8 mouse cellular contexts compared by ENCODE assay signal in genomic region chr2:27699574-27699973, GRCm38 (mm10). TPM values are rescaled to one million over a fixed set of nuclear protein-coding genes. Genes with fewer than 3 reads are reported as not detected.
A peak's percentile ranks its signal among the peaks of the same experiment; 100 is the strongest.
DNase-seq lines count a peak whose midpoint lies in the region; ATAC-seq lines count a peak whose summit lies in the region.
"Had no signal": no experiment of that assay in that cellular context is flagged by ENCODE, and none has a peak within 500 bp of the region (broad histone marks: within the 10 kb centered on the region; RNA-seq: fewer than 3 reads in every experiment).

No protein-coding gene starts in this region.

- ATAC-seq in cerebellum, adult (ENCODE audit: insufficient number of reproducible peaks, low FRiP score, low TSS enrichment): peak; percentile 73
- peak; percentile 62; the same call in 1 of the 2 replicates for ATAC-seq in heart, embryonic 11.5 days (replicated peaks; ENCODE audit: insufficient number of reproducible peaks, low FRiP score, low TSS enrichment)
- ATAC-seq in kidney, embryonic 14.5 days (ENCODE audit: low FRiP score, low TSS enrichment): peak; percentile 75
- peak; percentile 62 for ATAC-seq in limb, embryonic 13.5 days (ENCODE audit: low FRiP score, low read depth)
- ATAC-seq in midbrain, embryonic 16.5 days: peak; percentile 71

- H3K4me3 ChIP-seq in heart, embryonic 11.5 days (ENCODE audit: low read depth, low read length): no peak overlapping the region
- H3K4me3 ChIP-seq in kidney, embryonic 14.5 days (ENCODE audit: low read length): no peak overlapping the region
- no peak overlapping the region for H3K4me3 ChIP-seq in limb, embryonic 13.5 days
- no peak overlapping the region for H3K4me3 ChIP-seq in midbrain, embryonic 16.5 days (ENCODE audit: low read depth, low read length)
- H3K4me3 ChIP-seq: erythroblast, embryonic 14.5 days had no signal

- WGBS in heart, embryonic 11.5 days (ENCODE audit: insufficient replicate concordance): 12% methylated on average over 7 of the region's 7 CpGs
- WGBS in kidney, embryonic 14.5 days: 13% methylated on average over 7 of the region's 7 CpGs
- 14% methylated on average over 7 of the region's 7 CpGs for WGBS in limb, embryonic 13.5 days
- 10% methylated on average over 7 of the region's 7 CpGs for WGBS in midbrain, embryonic 16.5 days

- peaks cover 17% of the 10 kb centered on the region for H3K27me3 ChIP-seq in heart, embryonic 11.5 days (ENCODE audit: control insufficient read depth, insufficient read depth, low read length)
- H3K27me3 ChIP-seq in kidney, embryonic 14.5 days (ENCODE audit: control insufficient read depth, insufficient read depth, low read length): no peaks in the 10 kb centered on the region
- H3K27me3 ChIP-seq in limb, embryonic 13.5 days: no peaks in the 10 kb centered on the region
- no peaks in the 10 kb centered on the region for H3K27me3 ChIP-seq in midbrain, embryonic 16.5 days (ENCODE audit: control insufficient read depth, insufficient read depth, low read depth, low read length)

- peak overlapping the region; percentile 46; the same call in 1 of the 2 replicates for H3K9ac ChIP-seq in heart, embryonic 11.5 days (ENCODE audit: low read depth, low read length)
- no peak overlapping the region for H3K9ac ChIP-seq in kidney, embryonic 14.5 days (ENCODE audit: low read depth, low read length)
- H3K9ac ChIP-seq in limb, embryonic 13.5 days: peak overlapping the region; percentile 43
- H3K9ac ChIP-seq in midbrain, embryonic 16.5 days (ENCODE audit: low read depth, low read length): peak overlapping the region; percentile 15

- peak overlapping the region; percentile 76 for H3K27ac ChIP-seq in heart, embryonic 11.5 days (ENCODE audit: low read depth, low read length)
- H3K27ac ChIP-seq in kidney, embryonic 14.5 days (ENCODE audit: low read depth, low read length): peak overlapping the region; percentile 67; the same call in 1 of the 2 replicates
- H3K27ac ChIP-seq in limb, embryonic 13.5 days: peak overlapping the region; percentile 61
- H3K27ac ChIP-seq in midbrain, embryonic 16.5 days (ENCODE audit: low read length): peak overlapping the region; percentile 58; the same call in 1 of the 2 replicates

- H3K36me3 ChIP-seq in heart, embryonic 11.5 days (ENCODE audit: control insufficient read depth, insufficient read depth, low read length): no peaks in the 10 kb centered on the region
- H3K36me3 ChIP-seq in kidney, embryonic 14.5 days (ENCODE audit: control insufficient read depth, insufficient read depth, low read length): no peaks in the 10 kb centered on the region
- no peaks in the 10 kb centered on the region for H3K36me3 ChIP-seq in limb, embryonic 13.5 days
- no peaks in the 10 kb centered on the region for H3K36me3 ChIP-seq in midbrain, embryonic 16.5 days (ENCODE audit: control insufficient read depth, insufficient read depth, low read length)

- H3K4me1 ChIP-seq in heart, embryonic 11.5 days (ENCODE audit: control insufficient read depth, insufficient read depth, low read length): peaks cover 66% of the 10 kb centered on the region
- H3K4me1 ChIP-seq in kidney, embryonic 14.5 days (ENCODE audit: control insufficient read depth, insufficient read depth, low read length): peaks cover 43% of the 10 kb centered on the region
- H3K4me1 ChIP-seq in limb, embryonic 13.5 days: peaks cover 87% of the 10 kb centered on the region
- H3K4me1 ChIP-seq in midbrain, embryonic 16.5 days (ENCODE audit: control insufficient read depth, insufficient read depth, low read length): peaks cover 22% of the 10 kb centered on the region

- H3K9me3 ChIP-seq in heart, embryonic 11.5 days (replicated peaks; ENCODE audit: control insufficient read depth, low read length): no peaks in the 10 kb centered on the region
- H3K9me3 ChIP-seq in kidney, embryonic 14.5 days (ENCODE audit: control insufficient read depth, low read length): no peaks in the 10 kb centered on the region
- H3K9me3 ChIP-seq in limb, embryonic 13.5 days: no peaks in the 10 kb centered on the region
- no peaks in the 10 kb centered on the region for H3K9me3 ChIP-seq in midbrain, embryonic 16.5 days (replicated peaks; ENCODE audit: control insufficient read depth, low read length, poor library complexity, severe bottlenecking)

- peak overlapping the region; percentile 16; the same call in 1 of the 2 replicates for H3K4me2 ChIP-seq in heart, embryonic 11.5 days
- H3K4me2 ChIP-seq in kidney, embryonic 14.5 days (replicated peaks; ENCODE audit: low read depth, low read length): no peak overlapping the region
- peak overlapping the region; percentile 27 for H3K4me2 ChIP-seq in limb, embryonic 13.5 days (replicated peaks)
- no peak overlapping the region for H3K4me2 ChIP-seq in midbrain, embryonic 16.5 days (ENCODE audit: low read length)

- peak; percentile 94 for DNase-seq in fibroblast of lung, adult 2 months (ENCODE audit: low read depth)
- DNase-seq in telencephalon, adult 2 months (ENCODE audit: low read depth, low spot score): peak; percentile 22

RNA-seq across cellular contexts. Expression of gene Rxra, which starts 23.3 kb away (rescaled TPM):
- 4.2 and 5.2 TPM in 2 replicates for polyA plus RNA-seq in heart, embryonic 11.5 days (2014; fragmentation: Nextera tagmentation; extraction: Ambion mirVana)
- 5.9 and 6.2 TPM in 2 replicates for polyA plus RNA-seq in kidney, embryonic 14.5 days (2014; fragmentation: Nextera tagmentation; extraction: Ambion mirVana)
- 17.1 and 17.6 TPM in 2 replicates for polyA plus RNA-seq in limb, embryonic 13.5 days (2015; fragmentation: Nextera tagmentation; extraction: Ambion mirVana)
- polyA plus RNA-seq in midbrain, embryonic 16.5 days (2015; fragmentation: Nextera tagmentation; extraction: Ambion mirVana): 2.5 and 2.8 TPM in 2 replicates

Comparison
In these comparisons a context has a peak if more than half of its experiments do, and no peak if none do; other contexts are left out.
1. H3K4me2 ChIP-seq: peak in heart, embryonic 11.5 days (single experiment) and limb, embryonic 13.5 days (single experiment); none in kidney, embryonic 14.5 days (single experiment) and midbrain, embryonic 16.5 days (single experiment).
2. Peak in every context shown above with its lines, with median percentiles within 50 percentile points of each other: ATAC-seq and H3K27ac ChIP-seq.